Mouse (Mus musculus) embryonic facial prominence, embryonic 11.5 days (tissue): Measurements from ENCODE around the gene Trex1. TPM values are rescaled to one million over a fixed set of nuclear protein-coding genes. Genes with fewer than 3 reads are reported as not detected.
A peak's percentile ranks its signal among the peaks of the same experiment; 100 is the strongest.

Experiments used
- ATAC-seq: fragments of 200-750 bp; cut with Nextera tagmentation; replicated peaks from 2 replicates; pipeline ENCODE4 v1.8.0; 2017; ENCODE audit warnings: low read depth; ENCODE audit not compliant: insufficient number of reproducible peaks, low FRiP score, low TSS enrichment
- DNase-seq: peaks from one replicate; pipeline ENCODE4 v3.0.0-alpha.2; 2015; ENCODE audit warnings: low spot score
- H3K27ac ChIP-seq: fragments of 300-500 bp; sonication (generic); replicated peaks from 2 replicates; pipeline ENCODE4 v1.5.1; 2014; ENCODE audit warnings: mild to moderate bottlenecking, low read depth, low read length, control low read depth
- H3K27me3 ChIP-seq: fragments of 300-500 bp; sonication (generic); 2 replicates; pipeline ENCODE4 v1.6.1; 2014; ENCODE audit warnings: mild to moderate bottlenecking, low read length, moderate library complexity, mixed read lengths; ENCODE audit not compliant: control insufficient read depth, insufficient read depth
- H3K36me3 ChIP-seq: fragments of 300-500 bp; sonication (generic); replicated peaks from 2 replicates; pipeline ENCODE4 v1.6.1; 2014; ENCODE audit warnings: low read depth, mild to moderate bottlenecking, low read length, moderate library complexity, mixed read lengths; ENCODE audit not compliant: control insufficient read depth, insufficient read depth
- H3K4me1 ChIP-seq: fragments of 300-500 bp; sonication (generic); 2 replicates; pipeline ENCODE4 v1.6.1; 2014; ENCODE audit warnings: low read length, mixed read lengths; ENCODE audit not compliant: control insufficient read depth, insufficient read depth
- H3K4me2 ChIP-seq: fragments of 300-500 bp; sonication (generic); 2 replicates; pipeline ENCODE4 v1.6.1; 2014; ENCODE audit warnings: low read depth, mild to moderate bottlenecking, control low read depth, low read length, moderate library complexity
- H3K4me3 ChIP-seq: fragments of 300-500 bp; sonication (generic); 2 replicates; pipeline ENCODE4 v1.5.1; 2014; ENCODE audit warnings: low read depth, low read length, control low read depth
- H3K9ac ChIP-seq: fragments of 300-500 bp; sonication (generic); replicated peaks from 2 replicates; pipeline ENCODE4 v1.6.1; 2014; ENCODE audit warnings: mild to moderate bottlenecking, control low read depth, low read length
- H3K9me3 ChIP-seq: fragments of 300-500 bp; sonication (generic); replicated peaks from 2 replicates; pipeline ENCODE4 v1.6.1; 2016; ENCODE audit warnings: mild to moderate bottlenecking, low read length, inconsistent platforms, mixed read lengths; ENCODE audit not compliant: control insufficient read depth
- WGBS: fragments of 180-500 bp; shearing (Covaris S2); extraction: QIAGEN DNeasy Blood & Tissue Kit; methylation state at CpG from one replicate; pipeline ENCODE4 v1.1.7; 2014; 5-methylcytosine and 5-hydroxymethylcytosine counted together
- polyA plus RNA-seq: library from polyadenylated mRNA; unstranded; fragments of >200 nt; fragmentation: Nextera tagmentation; extraction: Ambion mirVana; gene quantifications from 2 replicates; pipeline ENCODE4 v1.2.1, GENCODE M21; 2014

Gene Trex1
- polyA plus RNA-seq, 1 experiment from 2014 or later, result 4.5 TPM

GRCm38 (mm10) chr9:109094553-109095136, 35.1 kb upstream of the Trex1 start:
- peak; percentile 37 for ATAC-seq

GRCm38 (mm10) chr9:109093786-109094552, 34.4 kb upstream of the Trex1 start:
- H3K27ac ChIP-seq, result peak overlapping the region; percentile 99
- no peak overlapping the region for H3K4me3 ChIP-seq
- H3K9ac ChIP-seq, result no peak overlapping the region
- no peak for DNase-seq
- 14% methylated on average over 11 of the region's 11 CpGs for WGBS
- ATAC-seq, result no peak
- peak overlapping the region; percentile 79 for H3K4me2 ChIP-seq
- no peaks in the 10 kb centered on the region for H3K9me3 ChIP-seq
- H3K4me1 ChIP-seq, result peaks cover 2% of the 10 kb centered on the region
- no peaks in the 10 kb centered on the region for H3K36me3 ChIP-seq
- H3K27me3 ChIP-seq, result no peaks in the 10 kb centered on the region

More at GRCm38 (mm10) chr9:109094553-109095136, 35.1 kb upstream of the Trex1 start:
- Histone ChIP-seq H3K4me1 (peaks cover 2% of the 10 kb centered on the region), H3K27ac (peak overlapping the region; percentile 99), H3K9ac (peak overlapping the region; percentile 97), H3K36me3 (no peaks in the 10 kb centered on the region), H3K4me2 (peak overlapping the region; percentile 79), H3K27me3 (no peaks in the 10 kb centered on the region), H3K9me3 (no peaks in the 10 kb centered on the region), H3K4me3 (peak overlapping the region; percentile 65)
- peak; percentile 71 for DNase-seq
- under 1% methylated on average over 21 of the region's 21 CpGs for WGBS

- no peak for ATAC-seq
- 25% methylated on average over 6 of the region's 6 CpGs for WGBS
- no peak overlapping the region for H3K4me2 ChIP-seq
- H3K9ac ChIP-seq, result no peak overlapping the region
- no peak overlapping the region for H3K4me3 ChIP-seq
- peaks cover 2% of the 10 kb centered on the region for H3K4me1 ChIP-seq
- no peak overlapping the region for H3K27ac ChIP-seq
- no peaks in the 10 kb centered on the region for H3K27me3 ChIP-seq
- DNase-seq, result no peak
- no peaks in the 10 kb centered on the region for H3K36me3 ChIP-seq
- no peaks in the 10 kb centered on the region for H3K9me3 ChIP-seq
Observed at GRCm38 (mm10) chr9:109092799-109093198, 33.3 kb upstream of the Trex1 start.

- Histone ChIP-seq H3K4me2 (no peak overlapping the region), H3K27ac (no peak overlapping the region), H3K9ac (no peak overlapping the region), H3K4me1 (peaks cover 2% of the 10 kb centered on the region), H3K9me3 (no peaks in the 10 kb centered on the region), H3K27me3 (no peaks in the 10 kb centered on the region), H3K36me3 (no peaks in the 10 kb centered on the region), H3K4me3 (no peak overlapping the region)
- no peak for ATAC-seq
- 82% methylated on average over 8 of the region's 8 CpGs for WGBS
- DNase-seq, result no peak
Observed at GRCm38 (mm10) chr9:109091802-109092201, 32.3 kb upstream of the Trex1 start.

- peaks cover 2% of the 10 kb centered on the region; the same call in 1 of the 2 replicates for H3K4me1 ChIP-seq
- DNase-seq (no peak), ATAC-seq (no peak)
- H3K4me3 ChIP-seq, result no peak overlapping the region
- H3K27me3 ChIP-seq, result no peaks in the 10 kb centered on the region
- no peaks in the 10 kb centered on the region for H3K36me3 ChIP-seq
- no peak overlapping the region for H3K9ac ChIP-seq
- no peak overlapping the region for H3K27ac ChIP-seq
- H3K4me2 ChIP-seq, result no peak overlapping the region
- WGBS, result 70% methylated on average over 15 of the region's 15 CpGs
- no peaks in the 10 kb centered on the region for H3K9me3 ChIP-seq
Observed at GRCm38 (mm10) chr9:109090446-109090845, 30.9 kb upstream of the Trex1 start.

- Histone ChIP-seq H3K4me1 (no peaks in the 10 kb centered on the region), H3K4me2 (no peak overlapping the region; the same call in 1 of the 2 replicates), H3K27me3 (no peaks in the 10 kb centered on the region), H3K27ac (no peak overlapping the region), H3K9me3 (no peaks in the 10 kb centered on the region), H3K4me3 (no peak overlapping the region), H3K36me3 (no peaks in the 10 kb centered on the region), H3K9ac (no peak overlapping the region)
- WGBS, result 10% methylated on average over 5 of the region's 5 CpGs
- ATAC-seq (no peak), DNase-seq (peak; percentile 76)
Observed at GRCm38 (mm10) chr9:109087987-109088386, 28.5 kb upstream of the Trex1 start.

GRCm38 (mm10) chr9:109084922-109085321, 25.4 kb upstream of the Trex1 start:
- Histone ChIP-seq H3K9ac (no peak overlapping the region), H3K27ac (no peak overlapping the region), H3K4me2 (no peak overlapping the region), H3K4me1 (no peaks in the 10 kb centered on the region), H3K36me3 (peaks cover 6% of the 10 kb centered on the region), H3K27me3 (no peaks in the 10 kb centered on the region), H3K9me3 (no peaks in the 10 kb centered on the region), H3K4me3 (no peak overlapping the region)
- DNase-seq (peak; percentile 66), ATAC-seq (no peak)
- WGBS, result 8% methylated on average over 2 of the region's 2 CpGs
